Mouse (Mus musculus): ENCODE measurements around the gene Rnf214. TPM values are rescaled to one million over a fixed set of nuclear protein-coding genes. Genes with fewer than 3 reads are reported as not detected.

The Rnf214 gene
- 10 to 100 TPM; 69.2 to 70.6 TPM for total RNA-seq (2021)
- long read RNA-seq, partial matches to known transcripts = 6 of 22 reads
- long read RNA-seq, other reads (novel, unspliced or antisense) = 12 of 22 reads

- peak; percentile 90 to 94 for DNase-seq (ENCODE audit: low spot score in 2 of 2)
These were observed at the start of gene Rnf214, which contains the start of gene Pcsk7 for GRCm38 (mm10) chr9:45906355-45907077. Rnf214 (minus strand) TSS chr9:45906911. Pcsk7 (plus strand) TSS chr9:45906497.

- peak; percentile 84 to 88 for DNase-seq (ENCODE audit: low spot score in 2 of 2)
These were observed 48.6 kb upstream of the Rnf214 start, which contains the start of gene Sidt2 for GRCm38 (mm10) chr9:45955107-45955963. Sidt2 (minus strand) TSS chr9:45955258.

GRCm38 (mm10) chr9:45954294-45955106 is 47.8 kb upstream of the Rnf214 start:
- peak; percentile 43 to 65 for DNase-seq (ENCODE audit: low spot score in 2 of 2)

GRCm38 (mm10) chr9:45953511-45954293 is 47.0 kb upstream of the Rnf214 start:
- DNase-seq (ENCODE audit: low spot score in 2 of 2) = no peak

GRCm38 (mm10) chr9:45952890-45953289 is 46.2 kb upstream of the Rnf214 start:
- no peak for DNase-seq (ENCODE audit: low spot score in 2 of 2)

- DNase-seq (ENCODE audit: low spot score in 2 of 2) = no peak
These were observed 45.3 kb upstream of the Rnf214 start for GRCm38 (mm10) chr9:45952057-45952456.

- no peak for DNase-seq (ENCODE audit: low spot score in 2 of 2)
These were observed 40.1 kb upstream of the Rnf214 start for GRCm38 (mm10) chr9:45946872-45947183.

GRCm38 (mm10) chr9:45946182-45946871 is 39.6 kb upstream of the Rnf214 start:
- DNase-seq (ENCODE audit: low spot score in 2 of 2) = no peak

GRCm38 (mm10) chr9:45945721-45946120 is 39.0 kb upstream of the Rnf214 start:
- no peak for DNase-seq (ENCODE audit: low spot score in 2 of 2)

GRCm38 (mm10) chr9:45944506-45945400 is 38.0 kb upstream of the Rnf214 start:
- no peak for DNase-seq (ENCODE audit: low spot score in 2 of 2)

GRCm38 (mm10) chr9:45943628-45944505 is 37.2 kb upstream of the Rnf214 start:
- no peak for DNase-seq (ENCODE audit: low spot score in 2 of 2)

- DNase-seq (ENCODE audit: low spot score in 2 of 2) = no peak
These were observed 36.2 kb upstream of the Rnf214 start for GRCm38 (mm10) chr9:45942916-45943315.

GRCm38 (mm10) chr9:45942464-45942863 is 35.8 kb upstream of the Rnf214 start:
- DNase-seq (ENCODE audit: low spot score in 2 of 2) = no peak

- DNase-seq (ENCODE audit: low spot score in 2 of 2) = no peak
These were observed 34.7 kb upstream of the Rnf214 start for GRCm38 (mm10) chr9:45941329-45941888.

GRCm38 (mm10) chr9:45939794-45940193 is 33.1 kb upstream of the Rnf214 start:
- DNase-seq (ENCODE audit: low spot score in 2 of 2) = no peak

- DNase-seq (ENCODE audit: low spot score in 2 of 2) = no peak
These were observed 32.4 kb upstream of the Rnf214 start for GRCm38 (mm10) chr9:45938952-45939637.

GRCm38 (mm10) chr9:45938088-45938487 is 31.4 kb upstream of the Rnf214 start:
- no peak for DNase-seq (ENCODE audit: low spot score in 2 of 2)
